Comparison of ENCODE assay signal across 8 mouse cellular contexts in the genomic region with DNA sequence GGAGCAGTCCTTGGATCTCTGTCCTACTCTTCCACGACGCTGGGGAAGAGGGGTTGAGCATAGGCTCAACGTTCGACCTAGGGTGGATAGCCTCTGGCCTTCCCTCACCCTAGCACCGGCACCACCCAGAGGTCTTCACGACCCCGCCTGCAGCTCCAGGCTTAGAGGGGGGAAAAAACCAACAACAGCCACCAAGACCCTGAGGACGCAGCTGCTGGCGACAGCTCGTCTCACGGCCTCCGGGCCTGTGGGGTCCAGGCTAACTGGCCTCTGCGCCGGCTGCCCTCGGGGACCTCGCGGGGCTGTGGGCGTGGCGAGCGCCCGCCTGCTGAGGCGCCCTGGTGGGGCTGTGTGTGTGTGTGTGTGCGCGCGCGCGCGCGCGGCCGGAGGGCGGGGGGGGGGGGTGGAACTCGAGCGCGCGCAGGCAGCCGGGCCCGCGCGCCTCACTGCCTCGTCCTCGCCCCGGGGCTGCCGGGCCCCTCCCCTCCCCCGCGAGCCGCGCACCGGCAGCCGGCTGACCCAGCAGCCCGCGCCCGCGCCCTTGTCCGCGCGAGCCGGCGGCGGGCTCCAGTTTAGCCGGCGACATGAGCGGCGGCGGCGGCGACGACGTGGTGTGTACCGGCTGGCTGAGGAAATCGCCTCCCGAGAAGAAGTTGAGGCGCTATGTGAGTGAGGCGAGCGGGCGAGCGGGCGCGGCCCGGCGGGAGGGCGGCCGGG. TPM values are rescaled to one million over a fixed set of nuclear protein-coding genes. Genes with fewer than 3 reads are reported as not detected.
DNase-seq lines count a peak whose midpoint lies in the region; ATAC-seq and TF ChIP-seq lines count a peak whose summit lies in the region.

Gene Gab2, plus strand, starts transcription at position 345 of the 717 bp plus-strand sequence.

- no peak for TF ChIP-seq POLR2A in limb, embryonic 14.5 days (IDR thresholded peaks at IDR 0.05; ENCODE audit: borderline replicate concordance, extremely low read depth, insufficient read depth, insufficient read length)

- peak within 1 kb of the TSS; percentile 72 for H3K4me2 ChIP-seq in embryonic facial prominence, embryonic 12.5 days (replicated peaks)
- H3K4me2 ChIP-seq in limb, embryonic 14.5 days (replicated peaks; ENCODE audit: low read depth, low read length, severe bottlenecking) = peak within 1 kb of the TSS; percentile 90
- H3K4me2 ChIP-seq in midbrain, embryonic 16.5 days (ENCODE audit: low read length) = peak within 1 kb of the TSS; percentile 86

- no peaks in the 10 kb centered on the region for H3K27me3 ChIP-seq in embryonic facial prominence, embryonic 12.5 days
- H3K27me3 ChIP-seq in limb, embryonic 14.5 days (ENCODE audit: control insufficient read depth, insufficient read depth, low read length) = no peaks in the 10 kb centered on the region
- H3K27me3 ChIP-seq in midbrain, embryonic 16.5 days (ENCODE audit: control insufficient read depth, insufficient read depth, low read depth, low read length) = no peaks in the 10 kb centered on the region

- peak within 1 kb of the TSS; percentile 87 for H3K9ac ChIP-seq in embryonic facial prominence, embryonic 12.5 days
- peak within 1 kb of the TSS; percentile 87 for H3K9ac ChIP-seq in limb, embryonic 14.5 days (ENCODE audit: low read depth, low read length, severe bottlenecking)
- H3K9ac ChIP-seq in midbrain, embryonic 16.5 days (ENCODE audit: low read depth, low read length) = peak within 1 kb of the TSS; percentile 92

- peak within 1 kb of the TSS; percentile 92 for H3K4me3 ChIP-seq in embryonic facial prominence, embryonic 12.5 days
- peak within 1 kb of the TSS; percentile 85 for H3K4me3 ChIP-seq in limb, embryonic 14.5 days (replicated peaks; ENCODE audit: low read length)
- peak within 1 kb of the TSS; percentile 78 for H3K4me3 ChIP-seq in midbrain, embryonic 16.5 days (ENCODE audit: low read depth, low read length)

- no peaks in the 10 kb centered on the region for H3K9me3 ChIP-seq in embryonic facial prominence, embryonic 12.5 days
- H3K9me3 ChIP-seq in limb, embryonic 14.5 days (ENCODE audit: control insufficient read depth, low read length) = no peaks in the 10 kb centered on the region
- no peaks in the 10 kb centered on the region for H3K9me3 ChIP-seq in midbrain, embryonic 16.5 days (replicated peaks; ENCODE audit: control insufficient read depth, low read length, poor library complexity, severe bottlenecking)

- peak; percentile 86 for ATAC-seq in embryonic facial prominence, embryonic 12.5 days (ENCODE audit: insufficient number of reproducible peaks, insufficient read depth, low FRiP score, low TSS enrichment)
- peak; percentile 73 for ATAC-seq in limb, embryonic 14.5 days (ENCODE audit: low FRiP score, low read depth)
- ATAC-seq in midbrain, embryonic 16.5 days = peak; percentile 85

- DNase-seq in urinary bladder, adult 18-20 months (ENCODE audit: low spot score in 2 of 2) = peak; percentile 45 to 69
- DNase-seq in urinary bladder, postnatal 10 days (ENCODE audit: low spot score) = no peak
- peak; percentile 99 for DNase-seq in heart, adult 11 months
- peak; percentile 82 for DNase-seq in kidney, adult 18-20 months
- peak; percentile 64 for DNase-seq in limb, embryonic 14.5 days (ENCODE audit: low spot score)
- peak; percentile 61 to 67 for DNase-seq in spleen, postnatal 10 days (ENCODE audit: low spot score in 2 of 2)

- peak within 1 kb of the TSS; percentile 82 for H3K27ac ChIP-seq in embryonic facial prominence, embryonic 12.5 days
- H3K27ac ChIP-seq in limb, embryonic 14.5 days (replicated peaks; ENCODE audit: low read depth, low read length) = peak within 1 kb of the TSS; percentile 79
- peak within 1 kb of the TSS; percentile 81 for H3K27ac ChIP-seq in midbrain, embryonic 16.5 days (ENCODE audit: low read length)

- H3K36me3 ChIP-seq in embryonic facial prominence, embryonic 12.5 days = no peaks in the 10 kb centered on the region
- H3K36me3 ChIP-seq in limb, embryonic 14.5 days (ENCODE audit: control insufficient read depth, insufficient read depth, low read length) = no peaks in the 10 kb centered on the region
- H3K36me3 ChIP-seq in midbrain, embryonic 16.5 days (ENCODE audit: control insufficient read depth, insufficient read depth, low read length) = no peaks in the 10 kb centered on the region

- 1% methylated on average over 52 of the region's 83 CpGs for WGBS in embryonic facial prominence, embryonic 12.5 days
- under 1% methylated on average over 53 of the region's 83 CpGs for WGBS in limb, embryonic 14.5 days
- under 1% methylated on average over 35 of the region's 83 CpGs for WGBS in midbrain, embryonic 16.5 days

- peaks cover 10% of the 10 kb centered on the region; the same call in 1 of the 2 replicates for H3K4me1 ChIP-seq in embryonic facial prominence, embryonic 12.5 days
- H3K4me1 ChIP-seq in limb, embryonic 14.5 days (ENCODE audit: control insufficient read depth, insufficient read depth, low read length) = peaks cover 8% of the 10 kb centered on the region
- peaks cover 9% of the 10 kb centered on the region for H3K4me1 ChIP-seq in midbrain, embryonic 16.5 days (ENCODE audit: control insufficient read depth, insufficient read depth, low read length)

RNA-seq across cellular contexts. Expression of gene Gab2, which starts in this region (rescaled TPM):
- 6.5 and 7.7 TPM in 2 replicates for polyA plus RNA-seq in embryonic facial prominence, embryonic 12.5 days (2016; fragmentation: Nextera tagmentation; extraction: Ambion mirVana)
- polyA plus RNA-seq in limb, embryonic 14.5 days (2012; rRNA removed) = 7.7 and 9.7 TPM in 2 replicates
- 4.6 and 5.1 TPM in 2 replicates for polyA plus RNA-seq in limb, embryonic 14.5 days (2014; fragmentation: Nextera tagmentation; extraction: Ambion mirVana)
- 19.9 and 20.3 TPM in 2 replicates for polyA plus RNA-seq in midbrain, embryonic 16.5 days (2015; fragmentation: Nextera tagmentation; extraction: Ambion mirVana)
